Mouse (Mus musculus) mouse embryonic stem cell (cell line): ENCODE data around the gene Cpne7.

Source experiments
- in situ Hi-C, 2 experiments: fragments of 300-500 bp; cut with MboI; formaldehyde crosslinking; loops; 1 replicate in 1 of 2; 3 replicates in 1 of 2; pipeline ENCODE4 v1.14.3; 2019 to 2020; ENCODE audit warnings: low sequenced_read_pairs in 2 of 2, low pct_unique_long_range_greater_than_20kb in 1 of 2, mixed read lengths in 1 of 2; ENCODE audit not compliant: unreplicated experiment in 1 of 2

The Cpne7 gene

DNA sequence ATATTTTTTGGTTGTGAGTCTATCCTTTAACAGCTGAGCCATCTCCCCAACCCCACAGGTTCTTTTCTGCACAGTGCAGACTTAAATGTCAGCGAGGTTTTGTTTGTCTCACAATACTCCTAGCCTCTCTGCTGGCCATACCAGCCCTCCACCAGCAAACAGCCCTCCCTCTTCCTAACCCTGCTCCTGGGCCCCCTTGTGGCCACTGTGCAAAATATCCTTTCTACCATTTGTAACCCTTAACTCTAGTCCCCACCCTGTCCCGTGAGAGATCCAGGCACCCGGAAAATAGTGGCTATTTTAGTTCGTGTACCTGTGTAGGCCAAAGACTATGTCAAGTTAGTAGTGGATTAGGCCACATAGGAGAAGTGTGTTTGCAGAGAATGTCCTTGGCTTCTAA lies 6.5 kb upstream of the Cpne7 start:
- in situ Hi-C loops = loop anchor here (5.0 to 10.0 kb wide), 2 partner anchors 84 to 87 kb away; no protein-coding TSS in a partner anchor

DNA sequence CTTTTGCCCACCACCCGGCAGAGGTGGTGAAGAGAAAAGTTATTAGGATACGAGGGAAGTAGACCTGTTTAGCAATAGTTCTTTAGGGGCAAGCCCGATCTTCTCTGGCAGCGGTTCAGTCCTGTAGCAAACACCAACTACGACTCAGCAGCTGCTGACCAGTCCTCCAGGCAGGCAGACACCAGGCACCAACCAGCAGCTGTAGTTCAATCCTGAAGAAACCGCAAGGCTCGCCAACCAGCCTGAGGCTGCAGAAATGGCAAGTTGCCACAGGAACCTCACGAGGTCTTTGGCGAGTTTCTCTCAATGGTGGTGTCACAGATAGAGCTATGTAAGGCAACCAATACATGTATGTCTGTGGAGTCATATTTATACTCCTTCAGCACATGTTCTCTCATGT lies 4.3 kb upstream of the Cpne7 start:
- in situ Hi-C loops = loop anchor here (5.0 to 10.0 kb wide), 2 partner anchors 82 to 84 kb away; no protein-coding TSS in a partner anchor

DNA sequence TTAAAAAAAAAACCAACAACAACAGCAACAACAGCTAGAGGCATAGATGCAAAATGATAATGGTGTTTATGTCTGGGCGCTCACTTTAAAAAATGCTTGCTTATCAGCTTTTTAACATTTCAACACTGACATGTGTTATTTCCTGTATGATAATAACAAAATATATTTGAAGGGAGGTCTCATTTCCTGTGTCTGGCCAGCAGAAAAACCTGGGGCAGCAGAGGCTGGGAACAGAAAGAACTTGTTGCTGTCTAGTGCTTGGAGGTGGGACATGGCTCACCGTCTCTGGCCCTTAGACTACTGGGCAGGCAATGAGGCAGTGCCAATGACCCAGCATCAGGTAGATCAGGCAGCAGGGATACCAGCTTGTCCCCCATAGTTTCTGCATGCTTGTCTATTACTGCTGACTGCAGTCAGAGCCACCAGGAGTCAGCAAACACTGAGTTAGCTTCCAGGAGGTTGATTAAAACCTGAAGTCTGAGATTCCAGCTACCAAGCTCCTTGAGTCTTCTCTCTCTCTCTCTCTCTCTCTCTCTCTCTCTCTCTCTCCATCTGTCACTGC lies 3.2 kb upstream of the Cpne7 start:
- in situ Hi-C loops = loop anchor here (5.0 to 10.0 kb wide), 2 partner anchors 81 to 83 kb away; no protein-coding TSS in a partner anchor

DNA sequence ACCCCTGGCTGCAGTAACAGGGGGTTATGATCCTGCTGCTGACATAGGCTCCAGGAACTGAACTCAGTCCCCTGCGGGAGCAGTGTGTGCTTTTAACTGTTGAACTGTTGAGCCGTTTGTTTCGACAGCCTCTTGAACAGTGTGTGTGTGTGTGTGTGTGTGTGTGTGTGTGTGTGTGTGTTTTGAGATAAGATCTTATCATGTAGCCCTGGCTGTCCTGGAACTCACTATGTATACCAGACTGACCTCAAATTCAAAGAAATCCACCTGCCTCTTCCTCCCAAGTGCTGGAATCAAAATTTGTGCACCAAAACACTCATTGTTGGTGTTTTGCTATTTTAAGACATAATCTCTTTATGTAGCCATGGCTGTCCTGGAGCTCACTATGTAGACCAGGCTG lies 2.5 kb upstream of the Cpne7 start:
- in situ Hi-C loops = loop anchor here (5.0 to 10.0 kb wide), 2 partner anchors 80 to 83 kb away; no protein-coding TSS in a partner anchor

DNA sequence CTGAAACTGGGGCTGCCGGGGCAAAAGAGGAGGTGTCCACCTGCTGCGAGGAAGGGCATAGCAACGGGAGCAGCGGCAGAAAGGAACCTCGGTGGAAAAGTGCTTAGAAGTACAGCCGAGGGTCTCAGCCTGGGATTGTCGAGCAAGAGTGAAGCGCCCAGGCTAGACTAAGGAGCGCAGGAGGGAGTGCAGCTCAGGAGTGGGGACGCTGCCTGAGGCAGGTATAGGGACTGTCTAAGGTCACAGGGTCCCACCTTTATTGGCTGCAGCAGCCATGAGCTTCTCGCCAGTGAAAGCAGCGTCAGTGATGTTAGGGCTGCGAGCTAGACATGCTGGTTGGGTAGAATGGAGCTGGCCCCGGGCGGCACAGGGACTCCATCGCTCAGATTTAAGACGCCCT lies 570 bp downstream of the Cpne7 start:
- in situ Hi-C loops = loop anchor here in 1 of 2 experiments (10.0 kb wide), 1 partner anchor 77 kb away; no protein-coding TSS in a partner anchor

DNA sequence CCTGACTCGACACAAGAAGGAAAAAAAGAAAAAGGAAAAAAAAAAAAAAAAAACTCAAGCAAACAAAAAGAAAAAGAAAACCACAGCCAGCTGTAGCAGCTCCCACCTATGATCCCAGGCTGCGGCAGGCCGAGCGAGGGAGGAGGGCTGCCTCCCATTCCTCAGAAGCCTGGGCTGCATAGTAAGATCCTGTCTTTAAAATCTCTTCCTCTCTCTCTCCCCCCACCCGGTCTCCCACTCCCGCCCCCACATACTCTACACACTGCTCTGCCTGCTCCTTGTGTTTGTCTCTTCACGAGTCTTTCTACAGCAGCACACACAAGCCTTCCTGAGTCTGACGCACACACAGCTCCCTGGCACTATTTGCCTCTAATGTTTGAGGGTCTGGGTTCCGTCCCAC lies 4.9 kb downstream of the Cpne7 start:
- in situ Hi-C loops = no loop called here

DNA sequence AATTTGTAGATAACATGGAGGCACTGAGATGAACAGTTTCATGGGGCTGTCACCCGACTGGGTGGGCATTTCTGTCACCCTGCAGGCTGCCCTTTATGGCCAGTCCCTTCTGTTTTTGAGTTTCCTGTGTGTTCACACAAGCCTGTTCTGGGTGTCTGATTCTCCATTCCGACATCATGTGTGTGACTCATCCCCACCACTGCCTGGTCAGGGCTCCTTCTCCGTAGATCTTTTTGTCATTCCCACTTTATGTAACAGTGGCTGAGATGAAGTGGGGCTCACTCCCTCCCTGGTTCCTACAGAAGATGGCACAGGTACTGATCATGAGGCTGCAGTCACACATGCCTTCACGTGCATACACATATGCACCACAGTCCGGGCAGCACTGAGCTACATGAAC lies 5.5 kb downstream of the Cpne7 start:
- in situ Hi-C loops = no loop called here

DNA sequence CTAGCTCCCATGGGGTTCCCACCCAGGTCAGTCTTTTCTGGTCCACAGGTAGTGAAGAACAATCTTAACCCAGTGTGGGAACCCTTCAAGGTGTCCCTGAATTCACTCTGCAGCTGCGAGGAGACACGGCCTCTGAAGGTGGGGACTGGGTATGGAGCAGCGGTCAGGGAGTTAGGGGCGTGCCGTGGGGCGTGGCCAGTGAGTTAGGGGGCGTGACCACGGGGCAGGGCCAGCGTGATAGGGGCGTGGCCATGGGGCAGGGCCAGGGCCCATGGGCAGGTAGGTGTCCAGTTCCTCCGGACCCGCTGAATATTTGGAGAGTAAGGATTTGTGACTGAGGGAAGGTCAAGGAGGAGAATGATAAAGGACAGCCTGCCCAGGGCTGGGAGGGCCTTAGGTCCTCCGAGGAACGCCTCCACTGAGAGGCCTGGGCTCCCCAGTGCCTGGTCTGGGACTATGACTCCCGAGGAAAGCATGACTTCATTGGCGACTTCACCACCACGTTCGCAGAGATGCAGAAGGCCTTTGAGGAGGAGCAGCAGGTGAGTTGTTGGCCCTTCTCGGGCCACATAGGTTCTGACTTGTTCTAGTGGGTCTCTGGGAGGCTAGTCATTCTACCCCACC lies 9.1 kb downstream of the Cpne7 start:
- in situ Hi-C loops = no loop called here

DNA sequence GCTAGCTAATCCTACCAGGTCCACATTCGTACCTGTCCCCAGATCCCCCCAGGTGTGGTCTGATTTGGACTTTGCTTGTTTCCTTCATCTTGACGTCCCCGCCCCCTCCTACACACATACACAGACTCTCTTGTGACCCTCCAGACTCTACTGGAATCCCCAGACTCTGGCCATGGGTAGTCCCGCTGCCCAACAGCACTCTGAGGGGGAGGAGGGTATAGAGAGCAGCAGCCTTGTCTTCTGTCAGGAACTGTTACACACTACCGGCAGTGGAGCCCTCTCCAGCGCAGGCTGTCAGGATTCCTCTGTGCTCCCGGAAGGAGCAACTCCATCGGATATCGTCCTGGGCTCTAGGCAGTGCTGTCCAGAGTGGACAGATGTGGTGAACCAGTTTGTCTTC lies 13.9 kb downstream of the Cpne7 start:
- in situ Hi-C loops = no loop called here

DNA sequence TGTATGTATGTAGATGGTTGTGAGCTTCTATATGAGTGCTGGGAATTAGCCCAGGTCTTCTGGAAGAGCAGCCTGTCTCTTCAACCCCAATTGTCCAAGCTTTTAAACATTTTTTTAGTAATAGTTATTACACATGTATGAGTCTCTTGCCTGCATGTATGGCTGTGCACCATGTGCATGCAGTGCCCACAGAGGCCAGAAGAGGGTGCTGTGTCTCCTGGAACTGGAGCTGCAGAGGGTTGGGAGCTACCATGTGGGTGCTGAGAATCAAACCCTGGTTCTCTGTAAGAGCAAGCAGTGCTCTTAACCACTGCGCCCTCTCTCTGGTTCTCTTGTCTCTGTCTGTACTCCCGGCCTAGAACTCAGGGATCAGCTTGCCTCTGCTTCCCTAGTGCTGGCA lies 15.8 kb downstream of the Cpne7 start:
- in situ Hi-C loops = no loop called here

DNA sequence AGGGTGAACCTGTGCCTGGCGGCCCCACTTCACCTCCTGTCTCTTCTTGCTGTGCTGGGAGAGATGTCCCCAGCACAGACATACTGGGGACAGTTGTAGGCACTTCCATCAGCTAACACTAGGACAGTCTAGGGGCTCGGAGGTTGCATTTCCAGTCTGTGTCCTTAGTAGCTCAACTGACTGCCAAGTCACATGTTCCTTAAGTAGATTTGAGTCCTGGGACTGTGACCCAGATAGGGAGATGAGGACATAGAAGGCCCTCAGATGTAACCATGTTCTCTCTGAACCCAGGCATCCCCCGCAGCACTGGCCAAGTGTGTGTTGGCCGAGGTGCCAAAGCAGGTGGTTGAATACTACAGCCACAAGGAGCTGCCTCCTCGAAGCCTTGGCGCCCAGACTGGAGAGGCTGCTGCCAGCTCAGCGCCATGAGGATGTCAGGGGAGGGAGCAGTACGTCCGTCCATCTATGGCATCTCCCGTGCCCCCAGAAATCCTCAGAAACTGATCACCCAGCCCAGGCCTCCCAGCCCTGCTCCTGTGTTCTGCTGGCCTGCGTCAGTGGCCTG lies 17.1 kb downstream of the Cpne7 start:
- in situ Hi-C loops = no loop called here

DNA sequence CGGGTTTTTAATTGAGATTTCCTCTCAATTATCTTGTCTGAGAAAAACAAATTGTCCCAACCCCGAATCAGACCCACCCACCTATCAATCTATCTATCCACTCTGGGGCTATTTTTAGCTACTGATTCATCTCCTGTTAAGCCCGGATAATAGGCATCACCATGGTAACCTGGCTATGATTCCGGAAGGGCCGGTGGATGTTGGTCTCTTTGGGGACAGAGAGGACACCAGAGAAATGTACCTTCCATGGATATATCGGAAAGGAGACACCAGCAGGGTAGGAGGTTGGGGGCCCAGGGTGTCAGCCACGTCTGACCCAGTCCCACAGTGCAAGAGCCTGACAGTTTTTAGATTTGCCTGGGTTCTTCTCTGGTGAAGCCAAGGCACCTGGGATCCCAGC lies 18.2 kb downstream of the Cpne7 start:
- in situ Hi-C loops = no loop called here

DNA sequence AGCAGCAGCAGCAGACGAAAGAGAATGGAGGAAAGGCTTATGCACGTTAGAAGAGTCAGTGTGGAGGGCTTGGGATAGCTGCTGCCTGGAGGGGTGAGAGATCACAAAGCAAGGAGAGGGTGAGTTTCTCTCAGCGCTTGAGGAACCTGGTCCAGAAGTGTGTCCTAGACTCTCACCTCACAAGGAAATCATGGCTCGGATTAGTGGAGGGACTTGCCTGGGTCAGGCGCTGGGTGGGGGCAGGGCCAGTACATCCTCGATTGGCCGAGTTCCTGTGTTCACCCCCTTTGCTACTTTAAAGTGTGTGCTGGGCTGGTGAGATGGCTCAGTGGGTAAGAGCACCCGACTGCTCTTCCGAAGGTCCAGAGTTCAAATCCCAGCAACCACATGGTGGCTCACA lies 18.6 kb downstream of the Cpne7 start:
- in situ Hi-C loops = no loop called here

DNA sequence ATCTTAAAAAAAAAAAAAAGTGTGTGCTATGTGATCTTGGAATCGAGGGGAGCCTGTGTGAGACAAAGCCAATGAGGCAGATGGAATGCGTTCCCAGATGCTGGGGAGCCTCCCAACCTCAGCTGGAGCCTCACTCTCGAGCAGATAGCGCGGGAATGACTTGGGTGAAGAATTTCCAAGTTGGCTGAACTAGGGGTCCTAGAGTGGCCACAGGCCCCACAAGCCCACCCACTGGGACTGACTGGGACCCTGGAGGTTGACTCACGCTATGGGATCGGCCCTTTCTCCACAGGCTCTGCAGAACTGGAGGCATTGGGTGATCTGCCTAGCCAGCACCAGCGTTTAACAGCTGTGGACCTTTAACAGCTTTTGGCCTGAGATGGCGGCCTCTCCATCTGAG lies 19.1 kb downstream of the Cpne7 start:
- in situ Hi-C loops = no loop called here

DNA sequence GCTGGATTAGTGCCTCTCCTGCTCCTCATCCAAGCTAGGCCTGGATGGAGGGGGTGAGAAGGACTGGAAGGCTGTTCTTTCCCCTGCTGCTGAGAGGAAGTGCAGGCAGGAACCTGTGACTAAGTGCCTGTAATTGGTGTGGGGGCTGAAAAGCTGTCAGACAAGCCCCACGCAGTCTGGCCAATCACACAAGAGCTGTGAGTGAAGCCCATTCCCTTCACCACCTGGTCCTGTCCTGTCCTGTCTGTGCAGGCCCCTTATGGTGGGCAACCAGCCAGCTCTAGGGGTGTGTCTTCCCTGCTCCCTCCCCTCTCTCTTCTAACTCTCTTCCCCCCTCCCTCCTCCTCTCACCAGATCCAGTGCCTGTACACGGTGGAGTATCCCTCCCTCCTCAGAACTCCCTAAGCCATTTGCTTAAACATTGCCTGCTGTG lies 20.5 kb downstream of the Cpne7 start:
- in situ Hi-C loops = no loop called here

DNA sequence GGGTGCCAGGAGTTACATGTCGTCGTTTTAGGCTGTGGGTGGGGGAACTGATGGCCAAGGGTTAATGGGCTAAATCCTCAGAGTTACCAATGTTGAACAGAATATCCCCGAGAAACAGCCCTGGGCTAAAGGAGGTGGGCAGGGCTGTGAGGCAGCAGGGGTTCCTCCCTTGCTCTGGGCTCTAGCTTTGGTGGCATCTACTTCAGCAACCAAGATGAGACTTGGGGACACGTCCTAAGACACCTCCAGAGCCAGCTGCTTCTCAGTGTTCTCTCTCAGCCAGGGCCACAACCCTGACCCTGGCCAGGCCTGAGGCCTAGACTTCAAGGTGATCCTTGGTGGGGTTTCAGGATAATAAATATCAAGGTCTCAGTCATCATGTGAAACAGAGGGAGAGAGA lies 21.6 kb downstream of the Cpne7 start:
- in situ Hi-C loops = no loop called here

DNA sequence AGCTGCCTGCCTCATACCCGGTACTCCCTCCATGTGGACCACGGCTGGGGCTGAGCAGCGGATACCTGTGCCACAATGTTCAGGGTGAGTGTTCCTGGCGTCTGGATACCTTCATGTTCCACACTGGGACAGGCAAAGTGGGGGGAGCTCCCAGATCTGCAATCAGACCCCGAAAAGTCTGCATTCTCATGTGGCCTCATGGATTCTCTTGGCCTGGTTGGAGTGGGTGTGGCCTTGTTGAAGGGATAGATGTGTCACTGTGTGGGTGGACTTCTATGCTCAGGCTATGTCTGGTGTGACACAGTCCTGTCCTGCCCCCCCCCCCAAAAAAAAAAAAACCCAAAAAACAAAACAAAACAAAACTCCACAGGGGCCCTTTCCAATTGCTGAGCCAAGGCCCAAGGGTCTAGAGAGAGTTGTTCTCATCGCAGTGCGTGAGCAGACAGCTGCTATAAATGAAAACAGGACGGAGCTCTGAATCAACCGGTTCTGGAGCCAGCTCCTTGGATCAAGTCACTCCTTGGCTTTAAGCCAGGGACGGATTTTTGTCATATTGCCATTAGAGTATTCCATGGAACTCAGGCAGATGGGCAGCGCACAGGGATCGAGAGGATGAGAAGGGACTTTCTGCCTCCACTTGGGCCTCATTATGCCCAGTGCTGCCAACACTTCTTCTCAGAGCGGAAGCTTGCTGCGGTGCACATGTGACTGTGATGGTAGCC lies 24.7 kb downstream of the Cpne7 start:
- in situ Hi-C loops = no loop called here

DNA sequence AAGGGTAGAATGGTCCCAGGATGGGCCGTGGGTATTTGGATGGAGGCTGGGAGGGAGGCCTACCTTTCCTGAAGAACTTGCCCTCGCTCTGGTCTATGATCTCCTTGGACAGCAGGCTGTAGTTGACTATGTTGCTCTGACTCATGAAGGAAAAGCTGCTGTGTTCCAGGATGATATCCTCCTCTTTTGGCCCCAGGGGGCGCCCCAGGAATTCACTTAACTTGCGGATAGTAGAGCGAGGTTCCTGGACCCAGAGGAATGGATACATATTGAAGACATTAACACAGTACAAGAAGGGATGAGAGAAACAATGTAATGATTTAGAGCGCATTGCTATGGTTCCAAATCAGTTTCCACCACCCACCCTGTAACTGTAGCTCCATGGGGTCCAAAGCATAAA lies 28.1 kb downstream of the Cpne7 start:
- in situ Hi-C loops = no loop called here

DNA sequence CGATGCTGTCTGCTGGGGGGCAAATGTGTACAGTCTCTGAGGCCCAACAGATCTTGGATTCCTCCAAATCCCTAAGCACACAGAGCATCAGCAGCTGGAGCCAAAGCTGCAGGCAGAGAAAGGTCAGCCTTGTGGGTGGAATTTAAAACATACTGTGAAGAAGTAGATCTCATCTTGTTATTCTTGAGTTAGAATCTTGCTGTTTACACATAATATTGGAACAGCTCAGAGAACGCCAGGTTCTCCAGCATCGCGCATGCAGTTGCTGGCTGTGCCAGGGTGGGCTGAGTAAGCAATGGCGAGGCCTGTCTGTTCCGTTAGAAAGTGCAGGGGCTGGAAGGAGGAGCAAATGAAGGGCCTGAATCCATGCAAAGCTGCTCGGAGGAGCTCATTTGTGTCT lies 29.2 kb downstream of the Cpne7 start:
- in situ Hi-C loops = no loop called here
